Mouse (Mus musculus): ENCODE results near the gene Syt17.

Gene Syt17

DNA sequence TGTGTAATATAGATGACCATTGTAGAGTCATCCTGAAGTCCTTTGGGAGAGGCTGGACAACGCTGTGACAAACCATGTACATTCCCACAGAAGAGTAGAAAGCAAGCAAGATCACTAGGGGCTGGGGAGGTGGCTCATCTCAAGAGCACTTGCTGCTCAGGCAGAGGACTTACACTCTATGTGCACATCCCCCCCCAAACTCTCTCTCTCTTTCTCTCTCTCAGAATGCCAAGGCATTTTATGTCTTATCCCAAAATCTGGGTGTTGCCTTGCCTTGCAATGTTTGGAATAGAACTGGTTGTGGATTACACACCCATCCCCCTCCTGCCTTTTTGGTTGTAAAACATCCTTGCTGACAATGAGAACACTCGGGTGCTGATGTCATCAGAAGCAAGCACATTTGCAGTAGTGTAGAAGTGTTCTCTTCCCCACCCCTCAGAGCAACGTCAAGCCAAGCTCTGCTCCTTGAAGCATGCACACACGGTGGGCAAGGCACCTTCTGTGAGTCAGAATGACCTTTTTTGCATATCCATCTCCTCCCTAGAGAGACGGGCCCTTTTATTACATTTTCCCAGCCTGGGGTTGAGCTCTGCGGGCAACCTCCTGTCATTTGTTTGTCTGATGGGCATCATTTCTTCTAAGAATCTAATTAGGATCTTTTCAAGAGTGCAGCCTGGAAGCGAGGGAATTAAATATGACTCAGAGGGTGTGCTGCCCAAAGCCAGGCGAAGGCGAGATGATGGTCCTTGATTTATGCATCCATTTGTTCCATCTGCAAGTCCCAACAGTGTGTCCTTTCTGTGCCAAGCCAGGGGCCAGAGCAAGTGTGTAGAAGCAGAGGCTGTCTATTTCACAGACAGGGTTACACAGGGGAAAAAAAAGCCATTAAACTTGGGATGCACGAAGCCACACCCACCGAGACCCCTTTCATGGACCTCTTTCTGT lies 15.1 kb upstream of the Syt17 start:
- DNase-seq (ENCODE audit: low spot score in 2 of 2) = no peak

DNA sequence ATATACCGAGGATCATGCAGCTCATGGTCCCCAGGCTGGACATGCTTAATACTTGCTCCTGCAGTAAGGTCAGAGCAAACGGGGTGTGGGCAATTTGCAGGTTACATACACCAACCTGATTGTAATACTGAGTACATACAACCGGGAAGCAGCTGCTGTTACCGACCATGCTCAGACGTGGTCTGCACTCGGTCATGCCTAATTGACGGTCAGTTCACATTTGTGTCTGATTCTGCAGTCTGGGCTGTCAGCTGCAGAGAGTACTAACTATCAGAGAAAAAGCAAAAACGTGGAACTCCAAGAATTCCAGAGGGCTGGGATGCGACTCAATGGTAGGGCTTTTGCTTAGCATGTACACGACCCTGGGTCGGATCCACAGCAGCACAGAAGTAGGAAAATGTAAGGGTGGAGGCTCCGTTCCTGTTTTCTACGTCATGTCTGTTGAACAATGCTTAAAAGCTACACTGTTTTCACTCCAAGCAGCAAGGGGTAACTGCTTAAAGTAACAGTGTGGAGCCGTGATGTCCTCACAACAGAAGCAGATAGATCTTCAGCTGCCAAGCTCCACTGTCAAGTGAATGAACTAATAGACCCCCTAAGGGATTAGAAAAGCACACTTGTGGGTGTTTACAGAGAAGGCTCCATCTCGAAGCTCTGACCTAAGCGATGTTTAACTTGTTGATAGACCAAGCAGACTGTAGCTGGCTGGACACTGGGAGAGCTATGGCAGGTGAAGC lies 13.5 kb upstream of the Syt17 start:
- no peak for DNase-seq (ENCODE audit: low spot score in 2 of 2)

DNA sequence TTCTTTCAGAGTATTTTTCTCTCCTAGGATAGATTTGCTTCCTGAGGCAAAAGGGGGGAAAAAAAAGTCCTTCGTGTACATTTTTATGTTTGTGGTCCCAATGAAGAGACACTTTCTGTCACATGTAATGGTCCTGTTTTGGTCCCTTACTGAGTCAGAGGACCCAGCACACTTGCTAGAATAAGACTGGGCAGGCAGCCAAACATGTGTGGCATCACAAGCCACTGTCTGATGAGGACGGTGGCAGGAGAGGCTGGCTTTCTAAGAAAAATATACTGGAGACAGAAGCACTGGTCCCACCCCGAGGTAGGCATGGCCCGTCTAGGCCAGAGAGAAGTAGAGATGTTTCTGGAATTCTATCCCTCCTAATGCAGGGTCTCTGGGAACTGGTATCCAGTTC lies 5.7 kb upstream of the Syt17 start:
- no peak for DNase-seq (ENCODE audit: low spot score in 2 of 2)

DNA sequence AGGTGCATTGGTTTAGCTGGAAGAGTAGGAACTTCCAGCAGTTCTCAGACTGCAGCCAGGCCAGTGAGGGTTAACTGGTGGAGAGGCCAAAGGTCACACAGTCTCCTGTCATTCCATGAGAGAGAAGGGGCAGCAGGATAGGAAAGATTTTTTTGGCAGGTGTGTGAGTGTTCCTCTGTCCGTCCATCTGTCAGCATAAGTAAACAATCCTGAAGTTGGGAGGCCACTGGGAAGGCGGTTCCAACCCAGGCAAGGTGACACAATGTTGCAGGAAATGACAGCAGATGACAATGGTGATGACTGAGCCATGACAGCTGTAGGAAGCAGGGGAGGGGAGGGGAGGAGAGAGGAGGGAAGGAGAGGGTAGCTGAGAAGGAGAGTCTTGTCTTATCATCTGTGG lies 4.9 kb upstream of the Syt17 start:
- no peak for DNase-seq (ENCODE audit: low spot score in 2 of 2)

DNA sequence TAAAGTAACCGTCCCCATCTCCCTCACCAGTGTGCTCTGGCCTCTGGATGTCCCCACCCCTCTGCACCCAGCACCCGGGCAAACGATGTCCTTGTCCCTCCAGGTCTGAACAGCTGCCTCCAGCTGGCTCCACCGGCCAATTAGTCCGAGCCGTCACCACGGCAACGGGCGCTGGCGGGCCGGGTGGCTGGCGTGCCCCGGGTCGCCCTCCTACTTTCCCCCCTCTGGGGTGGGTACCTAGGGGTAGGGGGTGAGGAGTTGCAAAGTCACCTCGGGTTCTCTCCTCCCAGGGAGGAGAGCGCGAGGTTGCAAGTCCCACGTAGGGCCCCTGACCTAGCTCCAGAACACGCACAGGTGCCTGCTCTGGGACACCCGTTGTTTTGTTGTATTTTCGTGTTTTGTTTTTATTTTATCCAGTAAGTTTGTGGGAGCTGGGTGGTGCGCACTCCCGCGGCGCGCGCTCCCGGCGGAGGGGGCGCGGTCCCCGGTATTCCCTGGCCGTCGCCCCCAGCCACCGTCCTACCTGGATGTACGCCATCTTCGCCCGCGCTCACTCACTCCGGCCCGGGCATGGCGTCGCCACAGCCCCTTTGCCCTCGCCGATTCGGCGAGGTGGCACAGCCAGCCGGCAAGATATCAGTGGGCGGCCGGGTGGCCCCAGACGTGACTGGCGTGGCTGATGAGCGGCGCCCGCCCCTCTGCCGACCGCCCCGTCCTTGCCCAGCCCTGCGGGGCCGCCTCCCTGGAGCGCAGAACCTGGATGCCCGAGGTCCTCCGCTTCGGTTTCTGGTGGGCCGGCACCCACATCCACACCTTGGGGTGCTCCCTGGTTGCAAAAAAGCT lies 510 bp downstream of the Syt17 start:
- no peak for DNase-seq (ENCODE audit: low spot score in 2 of 2)

DNA sequence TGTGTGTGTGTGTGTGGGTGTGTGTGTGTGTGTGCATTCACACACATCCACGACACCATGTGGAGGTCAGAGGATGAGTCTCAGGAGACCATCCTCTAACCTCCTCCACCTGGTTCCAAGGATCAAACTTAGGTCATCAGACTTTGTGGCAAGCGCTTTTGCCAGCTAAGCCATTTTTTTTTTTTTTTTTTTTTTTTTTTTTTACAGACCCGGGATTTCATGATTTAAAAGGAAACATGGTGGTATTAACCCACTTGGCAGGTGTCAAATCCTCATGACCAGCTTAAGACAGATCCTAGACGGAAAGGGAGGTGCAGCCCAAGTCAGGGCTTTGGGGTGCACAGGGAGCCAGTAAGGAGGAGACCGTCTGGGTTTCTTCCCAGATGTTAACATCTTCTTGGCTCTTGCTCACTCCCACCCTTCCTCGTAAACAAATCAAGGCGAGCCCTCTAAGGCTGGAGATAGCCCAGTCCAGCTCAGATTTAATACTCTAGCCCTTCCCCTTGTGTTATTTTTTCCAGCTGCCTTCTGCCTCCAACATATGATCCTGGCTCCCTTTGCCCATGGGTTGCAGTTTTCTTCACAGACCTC lies 4.0 kb downstream of the Syt17 start:
- no peak for DNase-seq (ENCODE audit: low spot score in 2 of 2)

DNA sequence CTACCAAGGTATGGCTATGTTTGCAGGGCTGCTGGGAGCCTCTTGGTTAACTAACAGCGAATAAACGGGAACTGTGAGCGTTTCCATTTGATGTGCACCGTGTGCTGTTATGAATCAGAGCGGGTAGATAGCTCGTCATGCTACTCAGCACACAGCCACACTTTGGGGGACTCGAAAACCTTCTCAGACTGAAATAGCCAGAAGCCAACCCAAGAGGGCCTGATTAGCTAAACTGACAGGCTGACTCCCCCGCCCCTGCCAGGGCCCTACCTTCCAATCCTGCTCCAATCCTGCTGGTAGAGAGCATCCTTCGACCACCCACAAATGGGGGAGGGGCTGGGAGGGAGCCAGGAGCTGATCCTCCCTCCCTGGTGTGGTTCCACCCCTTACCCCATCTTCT lies 4.7 kb downstream of the Syt17 start:
- DNase-seq (ENCODE audit: low spot score in 2 of 2) = peak in 1 of 2 experiments; percentile 57

DNA sequence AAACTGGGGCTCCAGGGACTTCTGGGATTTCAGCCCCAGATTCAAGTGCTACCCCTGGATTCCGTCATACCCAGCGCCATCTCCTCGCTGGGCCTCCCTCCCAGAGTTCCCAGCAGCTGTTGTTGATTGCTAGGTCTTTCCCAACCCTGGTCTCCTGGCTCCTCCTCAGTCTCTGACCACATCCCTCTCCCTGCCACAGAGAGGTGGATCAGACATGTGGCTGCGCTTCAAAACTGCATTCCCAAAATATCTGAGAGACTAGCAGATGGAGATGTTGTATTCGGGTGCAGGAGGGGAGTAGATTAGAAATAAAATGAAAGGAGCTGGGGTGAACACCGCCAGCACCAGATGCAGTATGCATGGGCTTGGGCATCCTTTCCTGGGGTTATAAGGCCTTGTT lies 6.5 kb downstream of the Syt17 start:
- peak in 1 of 2 experiments; percentile 40 for DNase-seq (ENCODE audit: low spot score in 2 of 2)

DNA sequence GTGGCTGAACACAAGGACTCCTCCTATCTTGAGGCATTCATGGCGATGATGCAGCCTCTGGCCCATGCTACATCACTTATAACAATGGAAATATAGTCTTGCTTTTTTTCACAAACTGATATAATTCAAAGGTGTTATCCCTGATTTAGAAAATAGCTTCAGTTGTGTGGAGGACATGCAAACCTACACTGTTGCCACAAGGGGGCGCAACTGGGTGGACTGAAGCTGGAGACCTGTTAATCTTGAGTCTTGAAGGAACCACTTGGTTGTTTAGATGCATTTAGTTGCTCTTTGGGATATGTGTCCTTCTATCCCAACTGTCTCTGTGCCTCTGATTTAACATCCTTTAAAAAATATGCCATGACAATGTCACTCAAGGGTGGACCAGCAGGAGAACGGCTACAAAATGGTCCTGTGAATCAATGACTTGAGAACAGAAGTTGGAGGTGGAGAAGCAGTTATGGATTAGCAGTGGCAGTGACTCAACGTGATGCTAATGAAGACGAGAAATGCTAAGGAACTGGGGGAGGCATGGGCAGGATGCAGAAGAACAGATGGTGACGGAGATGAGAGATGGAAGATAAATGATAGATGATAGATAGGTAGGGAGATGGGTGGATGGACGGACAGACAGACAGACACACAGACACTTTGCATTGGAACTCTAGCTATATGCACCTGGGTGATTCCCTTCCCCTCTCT lies 10.8 kb downstream of the Syt17 start:
- DNase-seq (ENCODE audit: low spot score in 2 of 2) = no peak

DNA sequence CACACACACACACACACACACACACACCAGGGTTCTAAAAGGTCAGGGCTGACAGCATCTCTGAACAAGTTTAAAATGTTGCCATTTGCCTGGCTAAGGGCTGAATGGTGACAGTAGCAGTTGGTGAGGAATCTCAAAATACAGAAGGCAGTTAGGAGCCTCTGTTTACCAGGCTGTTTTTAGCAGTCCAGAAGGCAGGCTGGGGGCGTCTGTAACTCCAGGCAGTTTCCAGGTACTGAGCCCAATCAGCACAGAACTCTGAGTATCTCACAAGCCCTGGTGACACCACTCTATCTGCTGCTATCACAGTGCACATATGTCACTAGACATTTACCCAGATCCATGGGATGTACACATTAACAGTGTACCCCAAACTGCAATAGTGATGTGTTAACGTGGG lies 19.1 kb downstream of the Syt17 start:
- peak; percentile 67 to 86 for DNase-seq (ENCODE audit: low spot score in 2 of 2)

DNA sequence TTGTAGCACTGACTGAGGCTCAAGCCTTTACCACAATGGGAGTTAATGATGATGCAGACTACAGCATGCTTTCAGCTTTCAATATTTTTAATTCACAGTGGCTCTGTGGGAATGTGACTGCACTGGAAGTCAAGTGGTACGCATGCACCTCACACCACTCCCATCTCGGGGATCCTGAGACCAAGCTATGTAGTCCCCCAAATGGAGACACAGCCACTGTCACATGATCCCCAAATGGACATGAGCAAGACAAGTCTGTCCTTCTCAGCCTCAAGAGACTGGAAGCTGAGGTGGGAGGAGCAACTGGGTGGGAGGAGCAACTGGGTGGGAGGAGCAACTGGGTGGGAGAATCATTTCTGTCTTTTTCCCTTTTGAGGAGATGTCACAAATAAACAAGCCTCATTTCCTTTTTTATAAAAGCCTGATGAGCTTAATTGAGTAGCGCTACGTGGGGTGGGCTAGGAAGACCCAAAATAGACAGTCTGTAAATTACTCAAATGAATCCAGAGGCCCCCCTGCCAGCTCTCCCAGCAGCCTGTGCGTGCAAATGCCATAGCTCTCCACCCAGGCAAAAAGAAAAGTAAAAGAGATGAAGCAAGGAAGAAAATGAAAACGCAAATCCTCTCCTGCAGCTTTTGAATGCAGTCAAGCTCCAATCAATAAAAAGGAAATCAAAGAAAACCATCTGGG lies 28.4 kb downstream of the Syt17 start:
- DNase-seq (ENCODE audit: low spot score in 2 of 2) = no peak

DNA sequence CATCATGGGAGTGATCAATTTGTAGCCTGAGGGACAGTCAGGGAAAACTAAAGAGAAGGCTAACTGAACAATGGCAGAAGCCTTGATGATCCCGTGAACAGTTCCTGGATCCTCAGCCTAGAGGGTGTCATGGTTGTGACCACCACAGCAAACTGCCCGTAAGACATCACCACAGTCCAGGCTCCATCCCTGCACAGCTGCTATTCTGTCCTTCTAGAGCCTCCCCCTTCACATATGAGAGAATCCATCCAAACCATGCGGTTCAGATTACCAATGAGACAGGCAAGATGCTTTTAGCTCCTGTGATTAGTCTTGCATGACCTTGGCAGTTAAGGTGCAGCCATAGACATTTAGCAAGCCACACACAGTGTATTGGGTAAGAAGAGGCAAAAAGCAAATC lies 33.8 kb downstream of the Syt17 start:
- no peak for DNase-seq (ENCODE audit: low spot score in 2 of 2)

DNA sequence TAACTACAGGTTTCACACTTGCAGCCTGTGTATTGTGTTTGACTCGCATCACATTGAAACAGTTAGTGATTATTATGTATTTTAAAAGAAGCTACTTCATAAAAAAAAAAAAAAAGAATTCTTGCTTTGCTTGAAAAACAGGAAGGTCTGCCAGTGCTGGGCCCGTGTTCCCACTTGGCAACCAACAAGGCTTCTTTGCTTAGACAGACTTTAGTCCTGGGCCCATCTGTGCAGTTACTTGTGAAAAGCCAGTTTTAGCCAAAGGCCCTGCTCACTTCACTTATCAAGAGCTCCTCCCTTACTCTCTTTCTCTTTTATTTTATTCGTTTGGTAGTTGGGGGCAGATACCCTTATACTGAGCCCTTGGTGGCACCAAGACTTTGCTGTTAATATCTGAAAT lies 36.1 kb downstream of the Syt17 start:
- DNase-seq (ENCODE audit: low spot score in 2 of 2) = peak in 1 of 2 experiments; percentile 24

DNA sequence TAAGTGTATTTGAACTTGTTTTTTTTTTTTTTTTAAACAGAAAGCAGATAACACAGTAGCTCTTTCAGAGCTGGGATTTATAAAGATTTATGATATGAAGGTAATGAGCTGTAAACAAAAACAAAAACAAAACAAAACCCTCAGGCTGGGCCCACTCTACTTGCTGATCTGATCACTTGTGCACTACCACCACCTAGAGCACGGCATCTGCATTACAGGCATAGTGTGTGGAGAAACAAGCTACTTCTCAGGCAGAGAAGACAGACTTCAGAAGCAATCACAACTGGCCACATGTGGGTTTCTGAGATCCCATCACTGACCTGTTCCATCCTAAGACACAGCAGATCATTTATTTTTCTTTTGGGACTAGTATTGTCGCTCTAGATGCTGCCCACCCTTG lies 38.6 kb downstream of the Syt17 start:
- DNase-seq (ENCODE audit: low spot score in 2 of 2) = no peak

DNA sequence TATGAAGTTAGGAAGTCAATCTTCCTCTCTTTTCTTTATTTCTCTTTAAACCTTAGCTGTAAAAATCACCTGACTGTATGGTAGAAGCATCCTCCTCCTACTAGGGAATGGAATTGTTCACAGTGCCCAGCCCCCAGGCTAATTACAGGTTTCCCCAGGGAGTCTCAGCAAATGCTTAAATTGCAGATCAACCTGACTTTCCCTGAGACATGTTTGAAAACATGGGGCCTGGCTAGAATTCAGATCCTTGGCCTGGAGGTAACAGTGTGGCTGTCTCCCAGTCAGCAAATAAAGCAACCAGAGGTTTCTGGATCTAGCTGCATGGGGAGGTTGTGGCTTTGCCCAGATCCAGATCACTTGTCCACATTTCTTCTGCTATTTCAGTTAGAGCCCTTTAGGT lies 42.8 kb downstream of the Syt17 start:
- no peak for DNase-seq (ENCODE audit: low spot score in 2 of 2)

DNA sequence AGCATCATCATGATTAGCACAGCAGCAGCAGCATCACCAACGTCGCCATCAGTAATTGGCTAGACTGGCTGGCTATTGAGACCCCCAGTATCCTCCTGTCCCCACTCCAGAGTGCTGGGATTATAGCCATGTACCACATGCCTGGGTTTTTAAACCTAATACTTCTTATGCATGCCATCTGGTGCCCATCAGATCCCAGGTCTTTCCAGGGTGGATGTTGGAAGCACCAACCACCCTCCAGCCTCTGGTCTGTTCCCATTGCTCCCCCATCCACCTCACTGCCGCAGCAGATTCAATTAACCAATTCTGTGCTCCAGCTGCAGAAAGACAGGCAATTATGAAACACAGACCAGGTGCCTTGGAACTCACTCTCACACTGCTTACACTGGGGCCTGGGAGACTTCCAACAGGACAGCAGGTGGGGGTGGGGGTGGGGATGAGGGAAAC lies 45.4 kb downstream of the Syt17 start:
- no peak for DNase-seq (ENCODE audit: low spot score in 2 of 2)

DNA sequence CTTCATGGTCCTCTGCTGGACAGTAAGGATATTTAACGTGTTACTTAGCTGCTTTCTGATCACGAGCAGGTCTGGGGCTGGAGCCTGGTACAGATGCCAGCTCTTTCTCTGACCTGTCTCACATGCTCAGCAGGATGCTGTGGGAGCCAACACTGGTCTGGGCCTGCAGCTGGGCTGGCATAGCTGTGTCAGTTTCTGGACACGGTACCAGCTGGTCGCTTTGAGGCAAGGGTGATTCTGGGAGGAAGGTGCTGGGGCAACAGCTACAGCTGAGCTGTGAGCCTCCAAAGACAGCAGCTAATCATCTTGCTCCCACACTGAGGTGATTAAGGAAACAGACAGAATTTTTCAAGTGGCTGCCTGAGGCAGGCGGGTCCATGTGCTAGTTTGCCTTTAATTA lies 46.1 kb downstream of the Syt17 start:
- DNase-seq (ENCODE audit: low spot score in 2 of 2) = no peak

DNA sequence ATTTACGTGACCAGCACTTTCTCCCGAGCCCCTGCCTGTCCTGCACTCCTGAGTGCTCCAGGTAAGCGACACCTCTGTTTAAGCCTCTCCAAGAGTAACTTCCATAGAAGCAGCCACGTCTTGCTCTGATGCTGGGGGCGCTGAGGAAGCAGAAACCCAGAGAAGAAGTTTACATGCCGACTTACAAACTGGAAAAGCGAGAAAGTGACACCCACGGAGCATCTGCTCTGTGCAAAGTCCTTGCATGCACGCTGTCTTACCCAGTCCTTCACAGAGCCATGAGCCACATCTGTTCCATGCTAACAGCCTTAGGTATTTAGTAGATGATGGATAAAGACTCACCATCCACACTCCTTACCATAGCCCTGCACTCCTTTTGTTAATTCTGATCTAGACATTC lies 48.3 kb downstream of the Syt17 start:
- DNase-seq (ENCODE audit: low spot score in 2 of 2) = peak; percentile 52 to 87

DNA sequence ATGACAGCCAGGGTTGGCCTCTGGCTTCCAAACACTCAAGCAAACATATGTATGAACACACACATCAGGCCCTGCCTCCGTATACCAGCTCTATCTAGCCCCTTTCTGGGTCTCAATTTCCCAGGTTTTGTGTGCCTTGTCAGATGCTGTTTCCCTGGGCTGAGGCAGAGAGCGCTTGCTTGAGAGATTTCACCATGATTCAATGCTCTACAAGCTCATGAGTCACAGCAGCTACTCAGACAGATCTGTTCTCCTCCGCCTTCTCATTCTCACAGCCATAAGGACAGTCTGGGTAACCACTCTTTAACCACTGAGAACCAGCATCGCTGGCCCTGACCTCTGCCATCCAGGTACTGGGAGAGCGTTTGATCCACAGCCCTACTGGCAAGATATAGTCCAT lies 57.3 kb downstream of the Syt17 start:
- DNase-seq (ENCODE audit: low spot score in 2 of 2) = peak in 1 of 2 experiments; percentile 49

DNA sequence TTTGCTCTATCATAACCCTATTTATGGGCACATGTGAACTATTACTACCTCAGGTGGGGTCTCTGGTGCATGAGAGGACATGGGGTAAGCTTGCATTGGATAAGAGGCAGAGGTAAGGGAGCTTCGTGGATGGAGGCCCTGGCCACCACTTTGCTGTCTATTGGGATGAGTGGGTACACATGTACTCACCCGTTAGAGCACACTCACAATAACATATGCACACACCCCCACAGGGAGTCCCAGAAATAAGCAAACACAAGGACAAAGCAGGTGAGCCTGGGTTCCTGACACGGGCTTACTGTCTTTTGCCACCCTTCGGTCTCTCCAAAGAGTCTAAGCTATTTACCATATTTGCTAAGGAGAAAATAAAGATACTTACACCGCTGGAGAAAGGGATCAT lies 67.0 kb downstream of the Syt17 start:
- no peak for DNase-seq (ENCODE audit: low spot score in 2 of 2)

All from left cerebral cortex, adult 9 months (tissue).